Mouse (Mus musculus) midbrain, embryonic 15.5 days (tissue): ENCODE measurements around the gene Clip3. TPM values are rescaled to one million over a fixed set of nuclear protein-coding genes. Genes with fewer than 3 reads are reported as not detected.

Source experiments
- ATAC-seq: fragments of 200-750 bp; cut with Nextera tagmentation; replicated peaks from 2 replicates; pipeline ENCODE4 v1.8.0; 2017; ENCODE audit warnings: moderate TSS enrichment
- H3K27ac ChIP-seq: fragments of 300-500 bp; sonication (generic); 2 replicates; pipeline ENCODE4 v1.5.1; 2015; ENCODE audit warnings: mild to moderate bottlenecking, inconsistent platforms
- H3K27me3 ChIP-seq: fragments of 300-500 bp; sonication (generic); replicated peaks from 2 replicates; pipeline ENCODE4 v1.6.1; 2015; ENCODE audit warnings: inconsistent platforms
- H3K36me3 ChIP-seq: fragments of 300-500 bp; sonication (generic); replicated peaks from 2 replicates; pipeline ENCODE4 v1.6.1; 2015; ENCODE audit warnings: inconsistent platforms
- H3K4me1 ChIP-seq: fragments of 300-500 bp; sonication (generic); 2 replicates; pipeline ENCODE4 v1.6.1; 2015; ENCODE audit warnings: inconsistent platforms
- H3K4me2 ChIP-seq: fragments of 300-500 bp; sonication (generic); 2 replicates; pipeline ENCODE4 v1.6.1; 2015; ENCODE audit warnings: inconsistent platforms, mild to moderate bottlenecking, moderate library complexity
- H3K4me3 ChIP-seq: fragments of 300-500 bp; sonication (generic); 2 replicates; pipeline ENCODE4 v1.5.1; 2015; ENCODE audit warnings: mild to moderate bottlenecking, inconsistent platforms
- H3K9ac ChIP-seq: fragments of 300-500 bp; sonication (generic); 2 replicates; pipeline ENCODE4 v1.6.1; 2015; ENCODE audit warnings: mild to moderate bottlenecking, inconsistent platforms
- H3K9me3 ChIP-seq: fragments of 300-500 bp; sonication (generic); 2 replicates; pipeline ENCODE4 v1.6.1; 2016; ENCODE audit warnings: inconsistent platforms
- WGBS: fragments of 180-500 bp; shearing (Covaris S2); methylation state at CpG from one replicate; pipeline ENCODE4 v1.1.7; 2015; ENCODE audit warnings: mixed read lengths; 5-methylcytosine and 5-hydroxymethylcytosine counted together
- polyA plus RNA-seq: library from polyadenylated mRNA; unstranded; fragments of >200 nt; fragmentation: Nextera tagmentation; extraction: Ambion mirVana; gene quantifications from 2 replicates; pipeline ENCODE4 v1.2.1, GENCODE M21; 2015

Clip3 gene
- polyA plus RNA-seq, 1 experiment from 2014 or later, result 106 TPM

GRCm38 (mm10) chr7:30321539-30322284 is 30.2 kb downstream of the Clip3 start, which contains the start of gene E130208F15Rik:
TSS of gene E130208F15Rik (plus strand) at chr7:30321740.
- Histone ChIP-seq H3K4me2 (peak within 1 kb of the TSS; percentile 76), H3K27me3 (0 out of 2 replicates have a peak, but pooled peaks cover 6% of the 10 kb centered on the region), H3K4me1 (peaks cover 19% of the 10 kb centered on the region), H3K36me3 (no peaks in the 10 kb centered on the region), H3K9ac (peak within 1 kb of the TSS; percentile 91), H3K4me3 (peak within 1 kb of the TSS; percentile 99), H3K27ac (peak within 1 kb of the TSS; percentile 89), H3K9me3 (no peaks in the 10 kb centered on the region)
- peak; percentile 71 for ATAC-seq
- under 1% methylated on average over 63 of the region's 63 CpGs for WGBS

- peak overlapping the region; percentile 99 for H3K4me3 ChIP-seq
- peak; percentile 100 for ATAC-seq
- under 1% methylated on average over 20 of the region's 20 CpGs for WGBS
- no peaks in the 10 kb centered on the region for H3K9me3 ChIP-seq
- peak overlapping the region; percentile 89 for H3K27ac ChIP-seq
- no peaks in the 10 kb centered on the region for H3K36me3 ChIP-seq
- peak overlapping the region; percentile 76 for H3K4me2 ChIP-seq
- 0 out of 2 replicates have a peak, but pooled peaks cover 6% of the 10 kb centered on the region for H3K27me3 ChIP-seq
- H3K9ac ChIP-seq, result peak overlapping the region; percentile 91
- H3K4me1 ChIP-seq, result peaks cover 19% of the 10 kb centered on the region
Measured at GRCm38 (mm10) chr7:30322285-30322667, 30.7 kb downstream of the Clip3 start.

GRCm38 (mm10) chr7:30322865-30323264 is 31.3 kb downstream of the Clip3 start:
- Histone ChIP-seq H3K4me2 (peak overlapping the region; percentile 76), H3K36me3 (no peaks in the 10 kb centered on the region), H3K9me3 (no peaks in the 10 kb centered on the region), H3K4me3 (peak overlapping the region; percentile 99), H3K27me3 (0 out of 2 replicates have a peak, but pooled peaks cover 6% of the 10 kb centered on the region), H3K27ac (peak overlapping the region; percentile 89; the same call in 1 of the 2 replicates), H3K9ac (peak overlapping the region; percentile 34; the same call in 1 of the 2 replicates), H3K4me1 (peaks cover 19% of the 10 kb centered on the region)
- WGBS, result 36% methylated on average over 6 of the region's 6 CpGs
- ATAC-seq, result no peak

- Histone ChIP-seq H3K4me2 (peak within 1 kb of the TSS; percentile 76), H3K4me1 (peaks cover 19% of the 10 kb centered on the region), H3K27me3 (0 out of 2 replicates have a peak, but pooled peaks cover 6% of the 10 kb centered on the region), H3K27ac (peak within 1 kb of the TSS; percentile 89; the same call in 1 of the 2 replicates), H3K36me3 (no peaks in the 10 kb centered on the region), H3K9me3 (no peaks in the 10 kb centered on the region), H3K4me3 (peak within 1 kb of the TSS; percentile 99), H3K9ac (peak within 1 kb of the TSS; percentile 34; the same call in 1 of the 2 replicates)
- ATAC-seq, result no peak
- 77% methylated on average over 3 of the region's 3 CpGs for WGBS
Measured at GRCm38 (mm10) chr7:30323795-30324194, 32.3 kb downstream of the Clip3 start, which contains the start of gene Sdhaf1. TSS of gene Sdhaf1 (minus strand) at chr7:30323895.

- Histone ChIP-seq H3K4me1 (peaks cover 19% of the 10 kb centered on the region), H3K27me3 (0 out of 2 replicates have a peak, but pooled peaks cover 6% of the 10 kb centered on the region), H3K27ac (no peak overlapping the region), H3K9me3 (no peaks in the 10 kb centered on the region), H3K4me3 (no peak overlapping the region), H3K9ac (no peak overlapping the region), H3K36me3 (no peaks in the 10 kb centered on the region), H3K4me2 (no peak overlapping the region)
- no peak for ATAC-seq
- WGBS, result 82% methylated on average over 5 of the region's 5 CpGs
Measured at GRCm38 (mm10) chr7:30324300-30324944, 32.9 kb downstream of the Clip3 start.

GRCm38 (mm10) chr7:30325364-30325763 is 33.8 kb downstream of the Clip3 start:
- Histone ChIP-seq H3K9me3 (no peaks in the 10 kb centered on the region), H3K4me1 (peaks cover 19% of the 10 kb centered on the region), H3K36me3 (no peaks in the 10 kb centered on the region), H3K9ac (no peak overlapping the region), H3K27me3 (0 out of 2 replicates have a peak, but pooled peaks cover 6% of the 10 kb centered on the region), H3K4me3 (no peak overlapping the region), H3K4me2 (no peak overlapping the region), H3K27ac (no peak overlapping the region)
- WGBS, result 42% methylated on average over 2 of the region's 2 CpGs
- ATAC-seq, result no peak

GRCm38 (mm10) chr7:30326427-30326826 is 34.9 kb downstream of the Clip3 start:
- Histone ChIP-seq H3K27me3 (0 out of 2 replicates have a peak, but pooled peaks cover 6% of the 10 kb centered on the region), H3K9ac (no peak overlapping the region), H3K36me3 (no peaks in the 10 kb centered on the region), H3K27ac (no peak overlapping the region), H3K9me3 (no peaks in the 10 kb centered on the region), H3K4me1 (peaks cover 12% of the 10 kb centered on the region), H3K4me3 (no peak overlapping the region), H3K4me2 (no peak overlapping the region)
- no peak for ATAC-seq

GRCm38 (mm10) chr7:30327140-30327539 is 35.6 kb downstream of the Clip3 start:
- no peak overlapping the region for H3K9ac ChIP-seq
- 55% methylated on average over 15 of the region's 15 CpGs for WGBS

GRCm38 (mm10) chr7:30328379-30328778 is 36.9 kb downstream of the Clip3 start:
- peaks cover 16% of the 10 kb centered on the region for H3K4me1 ChIP-seq
- no peak overlapping the region for H3K9ac ChIP-seq
- H3K36me3 ChIP-seq, result no peaks in the 10 kb centered on the region
- no peak for ATAC-seq
- H3K4me3 ChIP-seq, result no peak overlapping the region
- H3K27ac ChIP-seq, result no peak overlapping the region
- H3K4me2 ChIP-seq, result no peak overlapping the region
- whole genome bisulfite sequencing, result 60% methylated on average over 10 of the region's 10 CpGs
- no peaks in the 10 kb centered on the region for H3K9me3 ChIP-seq
- H3K27me3 ChIP-seq, result 0 out of 2 replicates have a peak, but pooled peaks cover 6% of the 10 kb centered on the region

More at GRCm38 (mm10) chr7:30327140-30327539, 35.6 kb downstream of the Clip3 start:
- Histone ChIP-seq H3K36me3 (no peaks in the 10 kb centered on the region), H3K4me3 (no peak overlapping the region), H3K4me1 (peaks cover 17% of the 10 kb centered on the region), H3K27me3 (0 out of 2 replicates have a peak, but pooled peaks cover 6% of the 10 kb centered on the region), H3K9me3 (no peaks in the 10 kb centered on the region), H3K4me2 (no peak overlapping the region), H3K27ac (no peak overlapping the region)
- no peak for ATAC-seq

- Histone ChIP-seq H3K27me3 (peaks cover 11% of the 10 kb centered on the region; the same call in 1 of the 2 replicates), H3K36me3 (no peaks in the 10 kb centered on the region), H3K4me1 (peaks cover 22% of the 10 kb centered on the region), H3K9ac (peak overlapping the region; percentile 16; the same call in 1 of the 2 replicates), H3K27ac (peak overlapping the region; percentile 65; the same call in 1 of the 2 replicates), H3K4me2 (peak overlapping the region; percentile 56), H3K9me3 (no peaks in the 10 kb centered on the region), H3K4me3 (peak overlapping the region; percentile 31)
- 3% methylated on average over 13 of the region's 13 CpGs for WGBS
- peak; percentile 93 for ATAC-seq
Measured at GRCm38 (mm10) chr7:30331887-30332286, 40.4 kb downstream of the Clip3 start.

- Histone ChIP-seq H3K4me1 (peaks cover 22% of the 10 kb centered on the region), H3K4me3 (peak overlapping the region; percentile 31), H3K27me3 (peaks cover 11% of the 10 kb centered on the region; the same call in 1 of the 2 replicates), H3K9me3 (no peaks in the 10 kb centered on the region), H3K9ac (no peak overlapping the region), H3K4me2 (peak overlapping the region; percentile 56), H3K27ac (no peak overlapping the region), H3K36me3 (no peaks in the 10 kb centered on the region)
- no peak for ATAC-seq
- 63% methylated on average over 18 of the region's 18 CpGs for WGBS
Measured at GRCm38 (mm10) chr7:30332622-30333259, 41.2 kb downstream of the Clip3 start.

- Histone ChIP-seq H3K4me3 (no peak overlapping the region), H3K36me3 (no peaks in the 10 kb centered on the region), H3K4me1 (peaks cover 22% of the 10 kb centered on the region), H3K9me3 (no peaks in the 10 kb centered on the region), H3K27me3 (peaks cover 11% of the 10 kb centered on the region; the same call in 1 of the 2 replicates), H3K4me2 (no peak overlapping the region), H3K9ac (no peak overlapping the region), H3K27ac (no peak overlapping the region)
- ATAC-seq, result no peak
- 37% methylated on average over 4 of the region's 4 CpGs for WGBS
Measured at GRCm38 (mm10) chr7:30333436-30333835, 41.9 kb downstream of the Clip3 start.
